Mouse (Mus musculus) lung, postnatal 36 days (tissue): Measurements from ENCODE around the gene Pgm3.

Experiments
- DNase-seq: peaks from one replicate; pipeline ENCODE4 v3.0.0; 2022; ENCODE audit warnings: mixed read lengths

Pgm3 gene

GRCm38 (mm10) chr9:86569314-86569910 is 2.2 kb downstream of the Pgm3 start:
- no peak for DNase-seq

GRCm38 (mm10) chr9:86560543-86560942 is 11.1 kb downstream of the Pgm3 start:
- DNase-seq: peak; percentile 59

DNA sequence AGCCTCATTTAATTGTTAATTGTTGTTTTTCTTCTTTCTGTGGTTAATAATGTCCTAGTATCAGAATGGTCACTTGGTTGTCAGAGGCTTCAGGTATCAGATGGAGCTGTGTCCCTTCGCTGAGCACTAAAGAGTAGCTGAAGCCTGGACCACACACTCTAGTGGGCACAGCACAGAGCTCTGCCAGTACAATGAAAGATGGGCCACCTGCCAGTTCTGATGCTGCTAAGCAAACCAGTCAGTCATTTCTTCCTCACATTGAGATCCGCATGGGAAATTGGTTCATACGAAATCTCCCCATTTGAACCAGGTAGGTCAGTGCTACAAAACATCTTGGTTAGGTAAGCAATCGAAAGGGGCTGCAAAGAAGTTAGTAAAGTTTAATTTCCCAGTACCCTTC is 17.0 kb downstream of the Pgm3 start:
- DNase-seq: no peak

- DNase-seq: no peak
These were observed 17.8 kb downstream of the Pgm3 start for GRCm38 (mm10) chr9:86553886-86554285.

DNA sequence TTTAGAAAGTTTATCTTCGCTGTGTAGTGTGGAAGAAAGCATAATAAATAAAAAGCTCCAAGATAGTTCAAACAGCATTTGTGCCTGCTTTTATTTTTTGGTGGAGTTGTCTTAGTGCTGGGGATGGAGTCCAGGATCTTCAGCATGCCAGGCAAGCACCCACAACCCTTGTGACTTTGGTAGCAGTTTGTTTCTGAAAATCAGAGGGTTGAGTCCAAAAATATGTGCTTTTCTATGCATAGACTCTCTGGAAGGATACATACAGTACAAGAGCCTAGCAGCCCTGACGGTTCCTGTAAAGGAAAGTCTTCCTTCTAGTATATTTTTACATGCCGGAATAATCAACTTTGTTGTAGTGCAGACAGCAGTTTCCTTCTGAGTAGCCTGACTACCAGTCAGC is 20.9 kb downstream of the Pgm3 start:
- no peak for DNase-seq

GRCm38 (mm10) chr9:86549637-86550162 is 21.9 kb downstream of the Pgm3 start:
- no peak for DNase-seq

DNA sequence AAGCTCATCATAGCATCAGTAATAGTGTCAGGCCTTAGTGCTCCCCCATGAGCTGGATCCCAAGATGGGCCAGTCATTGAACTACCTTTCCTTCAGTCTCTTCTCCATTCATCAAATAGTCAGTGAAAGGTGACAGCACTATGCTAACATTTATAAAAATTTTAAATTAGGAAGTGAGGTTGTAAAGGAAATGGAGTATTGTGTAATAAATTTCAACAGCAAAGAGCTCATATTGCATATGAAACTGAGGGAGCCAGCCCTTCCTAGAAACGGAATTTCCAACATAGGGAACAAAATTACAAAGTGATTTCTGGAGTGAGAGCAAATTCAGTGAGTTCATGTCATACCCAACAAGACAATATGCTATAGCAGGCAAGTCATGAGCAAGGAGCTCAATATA is 27.1 kb downstream of the Pgm3 start:
- DNase-seq: no peak

DNA sequence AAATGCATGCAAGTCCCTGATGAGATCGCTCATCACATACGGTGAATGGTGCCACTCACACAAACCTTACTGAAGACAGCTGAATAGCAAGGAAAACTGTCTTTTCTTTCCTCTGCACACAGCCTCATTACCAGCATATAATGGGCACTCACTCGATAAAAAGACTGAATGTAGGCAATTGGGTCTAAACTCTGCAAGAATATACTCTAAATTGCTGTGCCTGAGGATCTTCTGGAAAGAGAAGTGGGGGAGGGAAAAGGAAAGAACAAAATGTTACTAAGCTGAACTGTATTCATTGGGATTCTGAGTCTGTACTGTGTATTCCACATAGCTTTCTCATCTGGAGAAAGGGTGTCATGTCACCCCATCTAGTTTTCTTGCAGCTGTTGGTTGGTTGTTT is 28.2 kb downstream of the Pgm3 start:
- no peak for DNase-seq

GRCm38 (mm10) chr9:86534071-86534470 is 37.6 kb downstream of the Pgm3 start:
- no peak for DNase-seq

DNA sequence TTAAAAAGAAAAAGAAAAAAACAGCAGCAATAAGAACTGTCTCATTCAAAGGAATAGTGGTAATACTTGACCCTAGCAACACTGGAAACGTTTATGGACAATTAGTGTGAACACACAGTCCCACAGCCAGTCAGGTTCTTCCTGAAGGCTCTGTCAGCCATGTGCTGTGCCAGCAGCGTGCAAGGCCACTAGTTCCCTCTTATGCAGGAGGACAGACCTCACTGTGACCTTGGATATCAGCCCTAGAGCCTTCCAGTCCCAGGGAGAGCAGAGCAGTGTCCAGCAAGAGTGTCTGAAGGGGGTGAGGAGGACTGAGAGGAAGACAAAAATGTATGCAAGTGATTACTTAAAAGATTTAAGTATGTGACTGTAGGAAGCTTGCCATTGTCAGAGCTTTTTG is 46.0 kb downstream of the Pgm3 start:
- no peak for DNase-seq

DNA sequence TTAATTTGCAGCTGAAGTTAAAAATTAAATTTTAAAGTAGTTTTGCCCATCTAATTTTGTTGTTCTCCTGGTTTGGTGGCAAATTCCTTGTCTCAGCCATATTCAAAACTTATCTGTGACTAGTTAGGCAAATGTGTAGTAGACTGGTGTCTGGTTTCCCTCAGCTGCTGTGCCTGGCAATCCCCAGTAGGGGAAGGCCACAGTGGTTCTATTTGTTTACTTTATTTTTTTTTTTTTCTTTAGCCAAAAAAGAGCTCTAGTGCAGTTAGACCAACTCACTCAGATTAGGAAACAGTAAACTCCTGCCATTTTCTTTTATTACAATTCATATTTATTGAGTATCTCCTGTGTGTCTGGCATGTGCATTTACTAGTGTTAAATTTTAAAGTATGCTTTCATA is 49.3 kb downstream of the Pgm3 start:
- DNase-seq: no peak

GRCm38 (mm10) chr9:86514798-86515197 is 56.8 kb downstream of the Pgm3 start:
- DNase-seq: no peak

GRCm38 (mm10) chr9:86514390-86514789 is 57.3 kb downstream of the Pgm3 start:
- no peak for DNase-seq

DNA sequence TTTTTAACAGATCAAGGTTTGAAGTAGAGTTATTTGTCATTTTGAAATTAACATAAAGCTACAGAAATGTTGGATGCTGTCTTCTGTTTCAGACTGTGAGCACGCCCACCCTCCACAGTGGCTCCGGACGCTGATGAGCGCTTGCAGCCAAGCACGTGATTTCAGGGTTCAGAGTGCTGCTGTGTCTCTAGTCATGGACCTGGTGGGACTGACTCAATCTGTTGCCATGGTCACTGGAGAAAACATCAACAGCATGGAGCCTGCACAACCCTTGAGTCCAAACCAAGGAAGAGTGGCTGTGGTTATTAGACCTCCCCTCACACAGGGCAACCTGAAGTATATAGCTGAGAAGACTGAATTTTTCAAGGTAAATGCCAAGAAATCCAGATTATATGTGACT is 57.9 kb downstream of the Pgm3 start:
- DNase-seq: peak; percentile 4

DNA sequence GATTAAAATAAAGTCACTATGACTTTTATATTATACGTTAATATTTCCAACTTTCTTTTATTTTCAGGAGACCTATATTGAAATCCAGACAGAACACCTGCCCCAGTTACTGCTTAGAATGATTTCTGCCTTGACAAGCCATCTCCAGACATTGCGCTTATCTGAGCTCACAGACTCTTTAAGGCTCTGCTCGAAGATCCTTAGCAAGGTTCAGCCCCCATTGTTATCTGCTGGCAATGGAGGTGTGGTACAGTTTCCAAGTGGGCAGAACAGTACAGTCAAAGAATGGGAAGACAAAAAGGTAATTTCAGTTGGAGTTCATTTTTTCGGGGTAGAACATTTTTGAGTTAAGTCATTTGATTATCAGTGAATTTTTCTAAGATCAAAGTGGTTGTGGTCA is 64.2 kb downstream of the Pgm3 start:
- no peak for DNase-seq
